In the genomic region with DNA sequence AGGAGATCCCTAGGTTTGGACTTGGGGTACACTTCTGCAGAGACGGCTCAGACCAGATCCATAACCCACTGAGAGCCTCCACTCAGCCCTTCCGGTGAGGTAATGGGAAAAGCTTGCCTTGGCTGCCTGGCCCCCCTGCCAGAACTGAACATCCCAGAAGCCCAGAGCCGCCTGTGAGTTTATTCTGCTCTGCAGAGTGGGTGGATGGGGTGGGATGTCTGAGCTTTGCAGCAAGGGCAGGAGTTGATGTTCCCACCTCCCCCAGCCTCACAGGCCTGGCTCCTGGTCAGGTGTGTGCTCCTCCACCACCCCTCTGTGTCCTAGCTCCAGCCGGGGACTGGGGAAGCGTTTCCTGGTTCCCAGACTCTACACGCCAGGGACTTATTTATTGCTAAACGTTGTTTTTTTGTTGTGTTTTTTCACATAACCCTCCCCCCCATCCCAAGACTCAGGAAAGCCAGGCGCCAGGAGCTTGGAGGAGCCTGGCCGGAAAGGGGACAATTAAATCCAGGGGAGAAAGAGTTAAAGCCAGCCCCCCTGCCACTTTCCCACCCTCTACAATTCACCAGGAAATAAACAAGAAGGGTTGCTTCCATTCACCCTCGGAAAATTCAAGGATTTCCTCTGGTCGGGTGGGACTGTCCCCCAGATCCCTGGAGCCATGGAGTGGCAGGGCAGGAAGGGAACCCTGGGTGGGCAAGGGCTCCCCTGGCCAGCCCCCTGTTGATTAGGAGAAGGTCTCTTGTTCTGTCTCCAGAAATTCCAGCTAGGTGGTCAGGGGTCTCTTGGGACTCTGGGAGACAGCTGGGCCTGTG, we compare ENCODE assay signal across 12 mouse cellular contexts. TPM values are rescaled to one million over a fixed set of nuclear protein-coding genes. Genes with fewer than 3 reads are reported as not detected.
DNase-seq lines count a peak whose midpoint lies in the region; ATAC-seq lines count a peak whose summit lies in the region.
"Had no signal": no experiment of that assay in that cellular context is flagged by ENCODE, and none has a peak within 500 bp of the region (broad histone marks: within the 10 kb centered on the region; RNA-seq: fewer than 3 reads in every experiment).

No protein-coding gene starts in this region.

- H3K9me3 ChIP-seq in hindbrain, embryonic 10.5 days, result no peaks in the 10 kb centered on the region
- H3K9me3 ChIP-seq in hindbrain, embryonic 16.5 days (ENCODE audit: control insufficient read depth, low read length), result no peaks in the 10 kb centered on the region
- no peaks in the 10 kb centered on the region for H3K9me3 ChIP-seq in embryonic facial prominence, embryonic 13.5 days
- H3K9me3 ChIP-seq in hindbrain, embryonic 14.5 days (ENCODE audit: control insufficient read depth, low read length), result no peaks in the 10 kb centered on the region
- H3K9me3 ChIP-seq in liver, embryonic 16.5 days (replicated peaks; ENCODE audit: control insufficient read depth, low read length), result no peaks in the 10 kb centered on the region

- intact Hi-C loops in left cerebral cortex, postnatal 4 days (cut with DNase I), result no loop called here

- H3K9ac ChIP-seq in hindbrain, embryonic 16.5 days (ENCODE audit: low read depth, low read length), result no peak overlapping the region
- H3K9ac ChIP-seq in embryonic facial prominence, embryonic 13.5 days, result no peak overlapping the region
- no peak overlapping the region for H3K9ac ChIP-seq in hindbrain, embryonic 14.5 days
- H3K9ac ChIP-seq in liver, embryonic 16.5 days (ENCODE audit: low read depth, low read length), result no peak overlapping the region

- H3K4me2 ChIP-seq in hindbrain, embryonic 16.5 days (ENCODE audit: low read length), result no peak overlapping the region
- no peak overlapping the region for H3K4me2 ChIP-seq in embryonic facial prominence, embryonic 13.5 days
- H3K4me2 ChIP-seq in hindbrain, embryonic 14.5 days (replicated peaks), result no peak overlapping the region
- no peak overlapping the region for H3K4me2 ChIP-seq in liver, embryonic 16.5 days (ENCODE audit: low read depth, low read length)

- DNase-seq in hindbrain, embryonic 10.5 days (ENCODE audit: low spot score), result no peak
- no peak for DNase-seq in hindbrain, embryonic 14.5 days (ENCODE audit: low spot score)
- DNase-seq in right cerebral cortex, postnatal 4 days, result no peak
- DNase-seq in cerebellum, adult 9-11 months, result no peak
- DNase-seq in left cerebral cortex, postnatal 4 days, result no peak
- DNase-seq: cerebellum, postnatal 14 days; thymus, adult 18-20 months had no signal

- ATAC-seq in hindbrain, embryonic 16.5 days, result no peak
- ATAC-seq in embryonic facial prominence, embryonic 13.5 days (ENCODE audit: insufficient number of reproducible peaks, insufficient read depth, low FRiP score, low TSS enrichment, low read depth), result no peak
- ATAC-seq in hindbrain, embryonic 14.5 days (ENCODE audit: low FRiP score), result no peak
- no peak for ATAC-seq in liver, embryonic 16.5 days (ENCODE audit: low read depth)
- ATAC-seq: activated CD4-positive, CD25-positive, alpha-beta regulatory T cell, adult 4 months had no signal

- WGBS in hindbrain, embryonic 10.5 days, result 54% methylated on average over 11 of the region's 11 CpGs
- WGBS in hindbrain, embryonic 16.5 days, result 53% methylated on average over 11 of the region's 11 CpGs
- WGBS in embryonic facial prominence, embryonic 13.5 days, result 33% methylated on average over 11 of the region's 11 CpGs
- WGBS in hindbrain, embryonic 14.5 days, result 49% methylated on average over 11 of the region's 11 CpGs
- 57% methylated on average over 11 of the region's 11 CpGs for WGBS in liver, embryonic 16.5 days (ENCODE audit: insufficient replicate concordance)

- H3K4me1 ChIP-seq in hindbrain, embryonic 10.5 days (replicated peaks), result peaks cover 42% of the 10 kb centered on the region
- H3K4me1 ChIP-seq in hindbrain, embryonic 16.5 days (ENCODE audit: control insufficient read depth, insufficient read depth, low read depth, low read length), result no peaks in the 10 kb centered on the region
- peaks cover 36% of the 10 kb centered on the region for H3K4me1 ChIP-seq in embryonic facial prominence, embryonic 13.5 days
- H3K4me1 ChIP-seq in hindbrain, embryonic 14.5 days (replicated peaks; ENCODE audit: control insufficient read depth, insufficient read depth, low read length), result no peaks in the 10 kb centered on the region
- H3K4me1 ChIP-seq in liver, embryonic 16.5 days (ENCODE audit: control insufficient read depth, low read depth, low read length), result peaks cover 3% of the 10 kb centered on the region

- H3K27ac ChIP-seq in hindbrain, embryonic 10.5 days, result peak overlapping the region; percentile 76
- H3K27ac ChIP-seq in hindbrain, embryonic 16.5 days (ENCODE audit: low read depth, low read length), result no peak overlapping the region
- peak overlapping the region; percentile 83 for H3K27ac ChIP-seq in embryonic facial prominence, embryonic 13.5 days
- H3K27ac ChIP-seq in hindbrain, embryonic 14.5 days, result peak overlapping the region; percentile 46; the same call in 1 of the 2 replicates
- peak overlapping the region; percentile 24; the same call in 1 of the 2 replicates for H3K27ac ChIP-seq in liver, embryonic 16.5 days (ENCODE audit: low read length)

- H3K36me3 ChIP-seq in hindbrain, embryonic 10.5 days, result no peaks in the 10 kb centered on the region
- no peaks in the 10 kb centered on the region for H3K36me3 ChIP-seq in hindbrain, embryonic 16.5 days (ENCODE audit: control insufficient read depth, insufficient read depth, low read length)
- no peaks in the 10 kb centered on the region for H3K36me3 ChIP-seq in embryonic facial prominence, embryonic 13.5 days
- H3K36me3 ChIP-seq in hindbrain, embryonic 14.5 days (replicated peaks; ENCODE audit: control insufficient read depth, insufficient read depth), result no peaks in the 10 kb centered on the region
- H3K36me3 ChIP-seq in liver, embryonic 16.5 days (ENCODE audit: control insufficient read depth, insufficient read depth), result no peaks in the 10 kb centered on the region

- H3K4me3 ChIP-seq in hindbrain, embryonic 10.5 days, result no peak overlapping the region
- no peak overlapping the region for H3K4me3 ChIP-seq in hindbrain, embryonic 16.5 days (ENCODE audit: low read length)
- H3K4me3 ChIP-seq in embryonic facial prominence, embryonic 13.5 days, result no peak overlapping the region
- H3K4me3 ChIP-seq in hindbrain, embryonic 14.5 days (replicated peaks; ENCODE audit: low read length), result no peak overlapping the region
- H3K4me3 ChIP-seq in liver, embryonic 16.5 days (ENCODE audit: low read depth, low read length), result no peak overlapping the region

- no peaks in the 10 kb centered on the region for H3K27me3 ChIP-seq in hindbrain, embryonic 10.5 days (ENCODE audit: insufficient read depth, poor library complexity, severe bottlenecking)
- H3K27me3 ChIP-seq in hindbrain, embryonic 16.5 days (replicated peaks; ENCODE audit: control insufficient read depth, insufficient read depth, low read length), result no peaks in the 10 kb centered on the region
- no peaks in the 10 kb centered on the region for H3K27me3 ChIP-seq in embryonic facial prominence, embryonic 13.5 days
- H3K27me3 ChIP-seq in hindbrain, embryonic 14.5 days (ENCODE audit: control insufficient read depth, insufficient read depth, low read length), result no peaks in the 10 kb centered on the region
- H3K27me3 ChIP-seq in liver, embryonic 16.5 days (ENCODE audit: control insufficient read depth, insufficient read depth, low read depth, low read length), result no peaks in the 10 kb centered on the region

RNA-seq across cellular contexts. Expression of a gene that starts 10.2 kb away (rescaled TPM):
- polyA plus RNA-seq in hindbrain, embryonic 10.5 days (2016; fragmentation: Nextera tagmentation; extraction: Ambion mirVana), result 39.1 and 46.4 TPM in 2 replicates
- 13.3 and 15.1 TPM in 2 replicates for polyA plus RNA-seq in hindbrain, embryonic 16.5 days (2015; fragmentation: Nextera tagmentation; extraction: Ambion mirVana)
- 17.3 and 17.8 TPM in 2 replicates for polyA plus RNA-seq in embryonic facial prominence, embryonic 13.5 days (2015; fragmentation: Nextera tagmentation; extraction: Ambion mirVana)
- 23.3 and 25.6 TPM in 2 replicates for polyA plus RNA-seq in hindbrain, embryonic 14.5 days (2014; fragmentation: Nextera tagmentation; extraction: Ambion mirVana)
- polyA plus RNA-seq in liver, embryonic 16.5 days (2015; fragmentation: Nextera tagmentation; extraction: Ambion mirVana), result 2.8 and 3.1 TPM in 2 replicates
- total RNA-seq in left cerebral cortex, postnatal 4 days (2021), result 10 to 100 TPM; 39.5 to 42.1 TPM

RNA-seq across cellular contexts. Expression of a gene that starts 53.2 kb away (rescaled TPM):
- 78.3 and 101 TPM in 2 replicates for polyA plus RNA-seq in hindbrain, embryonic 10.5 days (2016; fragmentation: Nextera tagmentation; extraction: Ambion mirVana)
- polyA plus RNA-seq in hindbrain, embryonic 16.5 days (2015; fragmentation: Nextera tagmentation; extraction: Ambion mirVana), result 75.4 and 76.2 TPM in 2 replicates
- 88.5 and 92.7 TPM in 2 replicates for polyA plus RNA-seq in embryonic facial prominence, embryonic 13.5 days (2015; fragmentation: Nextera tagmentation; extraction: Ambion mirVana)
- 62.2 and 69.2 TPM in 2 replicates for polyA plus RNA-seq in hindbrain, embryonic 14.5 days (2014; fragmentation: Nextera tagmentation; extraction: Ambion mirVana)
- 50.9 and 54.3 TPM in 2 replicates for polyA plus RNA-seq in liver, embryonic 16.5 days (2015; fragmentation: Nextera tagmentation; extraction: Ambion mirVana)
- 10 to 100 TPM; 73.0 to 78.3 TPM for total RNA-seq in left cerebral cortex, postnatal 4 days (2021)

RNA-seq across cellular contexts. Expression of a gene that starts 59.8 kb away (rescaled TPM):
- not detected in 2 replicates for polyA plus RNA-seq in hindbrain, embryonic 10.5 days (2016; fragmentation: Nextera tagmentation; extraction: Ambion mirVana)
- polyA plus RNA-seq in hindbrain, embryonic 16.5 days (2015; fragmentation: Nextera tagmentation; extraction: Ambion mirVana), result not detected in 2 replicates
- not detected in 2 replicates for polyA plus RNA-seq in embryonic facial prominence, embryonic 13.5 days (2015; fragmentation: Nextera tagmentation; extraction: Ambion mirVana)
- not detected in 2 replicates for polyA plus RNA-seq in hindbrain, embryonic 14.5 days (2014; fragmentation: Nextera tagmentation; extraction: Ambion mirVana)
- polyA plus RNA-seq in liver, embryonic 16.5 days (2015; fragmentation: Nextera tagmentation; extraction: Ambion mirVana), result not detected in 2 replicates
- not detected for total RNA-seq in left cerebral cortex, postnatal 4 days (2021)
- total RNA-seq: left cerebral cortex, postnatal 10 days had no signal
- polyA plus RNA-seq: activated CD4-positive, CD25-positive, alpha-beta regulatory T cell, adult 4 months had no signal
